16 mouse cellular contexts compared by ENCODE assay signal in the genomic region with DNA sequence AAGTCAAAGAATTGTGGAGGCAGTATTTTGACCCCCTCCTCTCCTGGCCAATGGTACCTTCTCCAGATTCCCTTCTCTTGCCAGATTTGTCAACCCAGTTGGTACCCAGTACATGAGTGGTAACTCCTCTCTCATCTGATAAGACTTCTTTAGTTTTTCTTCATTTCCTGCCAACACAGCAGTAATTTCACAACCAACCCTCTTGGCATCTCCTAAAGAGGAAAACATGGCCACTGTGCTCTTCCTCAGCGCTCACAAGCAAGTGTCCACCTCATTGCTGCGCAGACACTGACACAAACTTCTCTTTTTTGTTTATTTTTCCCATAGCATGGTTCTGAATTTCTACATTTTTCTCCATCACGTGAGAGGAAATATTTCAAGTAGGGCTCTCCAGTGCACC. TPM values are rescaled to one million over a fixed set of nuclear protein-coding genes. Genes with fewer than 3 reads are reported as not detected.
"Had no signal": no experiment of that assay in that cellular context is flagged by ENCODE, and none has a peak within 500 bp of the region (broad histone marks: within the 10 kb centered on the region; RNA-seq: fewer than 3 reads in every experiment).

No protein-coding gene starts in this region.

- H3K27ac ChIP-seq: lung, embryonic 15.5 days; macrophage; midbrain, embryonic 13.5 days; midbrain, embryonic 15.5 days; neural tube, embryonic 12.5 days had no signal

- DNase-seq: liver, postnatal 0 days; lung, adult 2 months; lung, postnatal 14 days; lung, postnatal 36 days; right cerebral cortex, postnatal 14 days; thymus, adult 18-20 months; thymus, postnatal 14 days; thymus, postnatal 36 days had no signal

- H3K4me1 ChIP-seq: megakaryocyte, embryonic 14.5 days; midbrain, embryonic 15.5 days; neural tube, embryonic 12.5 days had no signal

- H3K4me2 ChIP-seq: lung, embryonic 15.5 days; midbrain, embryonic 11.5 days; midbrain, embryonic 13.5 days; midbrain, embryonic 15.5 days; neural tube, embryonic 12.5 days had no signal

- H3K4me3 ChIP-seq: lung, embryonic 15.5 days; megakaryocyte, embryonic 14.5 days; midbrain, embryonic 13.5 days; midbrain, embryonic 15.5 days; neural tube, embryonic 12.5 days had no signal

- H3K9ac ChIP-seq: liver, postnatal 0 days; lung, embryonic 15.5 days; midbrain, embryonic 13.5 days; midbrain, embryonic 15.5 days; neural tube, embryonic 12.5 days had no signal

- H3K9me3 ChIP-seq: lung, embryonic 15.5 days; megakaryocyte, embryonic 14.5 days; midbrain, embryonic 13.5 days; midbrain, embryonic 15.5 days; neural tube, embryonic 12.5 days had no signal

- H3K27me3 ChIP-seq: lung, embryonic 15.5 days; megakaryocyte, embryonic 14.5 days; midbrain, embryonic 15.5 days; neural tube, embryonic 12.5 days had no signal

- ATAC-seq: liver, postnatal 0 days; lung, postnatal 0 days; midbrain, embryonic 13.5 days; midbrain, embryonic 15.5 days had no signal

- H3K36me3 ChIP-seq: lung, embryonic 15.5 days; midbrain, embryonic 13.5 days; midbrain, embryonic 15.5 days; neural tube, embryonic 12.5 days had no signal

RNA-seq across cellular contexts. Expression of a gene that starts 38.3 kb away (rescaled TPM):
- polyA plus RNA-seq: liver, postnatal 0 days; macrophage had no signal
